Mouse (Mus musculus) adrenal gland, adult 2 months (tissue): ENCODE measurements around the gene Clcn6. TPM values are rescaled to one million over a fixed set of nuclear protein-coding genes. Genes with fewer than 3 reads are reported as not detected.

Experiments
- DNase-seq: peaks from one replicate; pipeline ENCODE4 v3.0.0; 2021
- long read RNA-seq: library from polyadenylated mRNA; stranded (forward); transcript quantifications from one replicate; pipeline ENCODE4 v2.0.0, GENCODE M21; 2021
- polyA plus RNA-seq: library from polyadenylated mRNA; depleted of rRNA; stranded (reverse); fragments of >200 nt; gene quantifications from 2 replicates; pipeline ENCODE4 v1.2.3, GENCODE M21; 2012; rRNA removed
- total RNA-seq, 2 experiments: library from RNA; stranded (reverse); gene quantifications; 2 replicates each; pipeline ENCODE4 v1.2.3; 2021

Gene Clcn6
- 10 to 100 TPM; 10.4 to 12.2 TPM for total RNA-seq
- 6.5 and 8.6 TPM in 2 replicates for polyA plus RNA-seq
- long read RNA-seq, partial matches to known transcripts, result 1 of 6 reads
- long read RNA-seq, other reads (novel, unspliced or antisense), result 3 of 6 reads

DNA sequence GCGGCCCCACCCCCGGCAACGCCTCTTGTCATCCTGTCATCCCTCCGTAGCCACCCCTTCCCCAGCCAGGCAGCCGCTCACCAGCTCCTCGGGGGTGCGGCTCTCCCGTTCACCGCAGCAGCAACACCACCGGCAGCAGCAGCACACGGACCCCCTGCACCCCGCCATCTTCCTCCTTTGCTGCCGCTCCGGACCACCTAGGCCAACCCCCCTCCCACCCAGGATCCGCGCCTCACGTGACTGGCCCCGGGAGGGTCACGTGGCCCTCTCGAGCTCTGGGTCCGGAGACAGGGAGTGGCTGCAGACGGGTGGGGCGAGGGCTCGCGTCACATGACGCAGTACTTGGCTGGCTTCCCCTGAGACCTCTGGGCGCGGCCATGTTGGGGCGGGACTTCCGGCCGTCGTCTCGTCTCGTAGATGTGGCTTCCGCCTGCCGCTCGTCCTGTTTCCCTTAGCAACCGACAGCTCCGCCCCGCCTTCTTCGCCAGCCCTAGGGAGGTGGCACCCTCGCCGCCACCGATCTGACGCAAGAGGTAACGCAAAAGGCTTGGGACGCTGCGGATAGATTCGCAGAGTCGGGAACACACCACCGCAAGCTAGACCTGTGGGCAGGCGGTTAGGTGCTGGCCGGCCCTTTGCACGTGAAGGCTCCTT, at the start of gene Clcn6, which contains the start of gene Mthfr:
Gene Clcn6 (minus strand): TSS at position 222 of the 654 bp plus-strand sequence.
Gene Mthfr (plus strand): TSS at position 478 of the 654 bp plus-strand sequence.
- DNase-seq, result peak; percentile 100

DNA sequence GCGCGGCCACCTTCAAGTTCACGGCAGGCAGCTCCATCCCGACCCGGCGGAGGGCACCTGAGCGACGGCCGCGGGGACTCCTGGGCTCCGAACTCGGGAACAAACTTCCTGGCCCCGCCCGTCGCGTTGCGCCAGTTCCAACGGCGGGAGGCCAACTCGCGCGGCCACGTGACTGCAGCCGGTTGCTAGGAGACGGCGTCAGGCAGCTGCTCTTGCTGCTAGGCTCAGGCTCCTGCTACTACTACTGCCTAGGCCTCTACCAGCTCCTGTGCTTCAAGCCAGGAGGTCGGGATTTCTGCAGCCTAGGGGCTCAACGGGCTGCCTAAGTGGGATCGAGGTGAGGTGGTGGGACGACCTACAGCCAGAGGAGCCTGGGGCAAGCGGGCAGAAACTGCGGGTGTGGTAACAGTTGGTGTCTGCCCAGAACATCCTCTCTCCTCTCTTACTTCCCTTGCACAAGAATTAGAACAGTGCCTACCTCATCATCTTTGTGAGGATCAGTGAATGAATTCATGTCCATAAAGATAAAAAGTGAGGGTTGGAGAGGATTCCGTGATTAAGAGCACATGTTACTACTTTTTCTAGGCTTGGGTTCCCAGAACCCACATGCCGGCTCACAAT, 49.4 kb upstream of the Clcn6 start, which contains the start of gene Agtrap:
Gene Agtrap (minus strand): TSS at position 125 of the 621 bp plus-strand sequence.
- DNase-seq, result peak; percentile 97

DNA sequence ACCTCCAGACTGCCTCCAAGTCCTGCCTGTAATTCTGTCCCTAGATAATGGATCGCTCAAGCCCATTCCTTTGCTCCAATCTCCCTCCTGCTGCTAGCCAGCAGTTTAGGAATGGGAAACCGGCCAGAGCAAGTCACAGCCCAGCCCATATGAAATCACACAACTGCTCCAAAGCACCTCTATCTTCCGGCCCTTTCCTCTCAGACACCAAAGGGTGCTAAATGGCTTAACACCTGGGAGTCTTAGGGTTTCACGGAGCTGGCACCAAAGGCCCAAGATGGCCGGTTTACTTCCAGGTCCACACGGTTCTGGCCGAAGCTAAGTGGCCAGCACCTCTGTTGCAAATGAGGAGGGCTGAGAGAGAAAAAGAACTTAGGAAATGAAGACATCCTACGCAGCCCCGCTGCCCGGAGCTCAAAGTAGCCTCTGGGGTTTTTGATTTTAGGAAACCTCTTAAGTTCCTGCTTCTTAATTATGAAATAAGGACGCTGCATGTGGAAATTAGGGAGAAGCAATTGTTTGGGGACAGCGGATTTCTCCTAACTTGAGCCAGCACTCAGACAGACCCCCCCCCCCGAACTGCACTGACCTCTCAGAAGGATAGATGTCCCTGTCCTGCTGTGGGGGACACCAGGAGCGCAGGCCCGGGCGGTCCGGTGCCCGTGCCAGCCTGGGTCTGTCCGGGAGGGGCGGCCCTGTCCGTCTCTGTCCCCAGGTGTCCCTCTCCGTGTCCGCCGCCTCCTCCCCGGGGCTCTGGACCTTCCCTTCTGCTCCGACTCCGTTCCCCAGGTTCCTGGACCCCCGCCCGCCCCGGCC, 48.7 kb upstream of the Clcn6 start:
- DNase-seq, result peak; percentile 81

DNA sequence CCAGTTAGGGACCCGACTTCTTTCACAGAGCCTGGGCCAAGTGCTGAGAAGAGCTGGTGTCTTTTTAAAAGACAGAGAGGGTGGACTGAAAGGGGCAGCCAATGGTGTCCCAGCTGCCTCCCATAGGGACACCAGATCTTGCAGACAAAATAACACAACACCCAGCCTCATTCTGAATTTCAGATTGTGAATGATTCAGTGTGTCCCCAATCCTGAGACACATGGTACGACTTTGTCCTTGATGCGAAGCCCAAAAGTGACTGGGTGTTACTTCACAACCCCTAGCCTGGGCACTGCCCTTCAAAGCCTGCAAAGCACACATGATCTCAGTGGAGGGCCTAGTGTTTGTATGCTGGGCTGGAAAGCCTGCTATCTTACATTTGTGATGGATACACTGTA, 47.3 kb upstream of the Clcn6 start:
- peak; percentile 84 for DNase-seq

DNA sequence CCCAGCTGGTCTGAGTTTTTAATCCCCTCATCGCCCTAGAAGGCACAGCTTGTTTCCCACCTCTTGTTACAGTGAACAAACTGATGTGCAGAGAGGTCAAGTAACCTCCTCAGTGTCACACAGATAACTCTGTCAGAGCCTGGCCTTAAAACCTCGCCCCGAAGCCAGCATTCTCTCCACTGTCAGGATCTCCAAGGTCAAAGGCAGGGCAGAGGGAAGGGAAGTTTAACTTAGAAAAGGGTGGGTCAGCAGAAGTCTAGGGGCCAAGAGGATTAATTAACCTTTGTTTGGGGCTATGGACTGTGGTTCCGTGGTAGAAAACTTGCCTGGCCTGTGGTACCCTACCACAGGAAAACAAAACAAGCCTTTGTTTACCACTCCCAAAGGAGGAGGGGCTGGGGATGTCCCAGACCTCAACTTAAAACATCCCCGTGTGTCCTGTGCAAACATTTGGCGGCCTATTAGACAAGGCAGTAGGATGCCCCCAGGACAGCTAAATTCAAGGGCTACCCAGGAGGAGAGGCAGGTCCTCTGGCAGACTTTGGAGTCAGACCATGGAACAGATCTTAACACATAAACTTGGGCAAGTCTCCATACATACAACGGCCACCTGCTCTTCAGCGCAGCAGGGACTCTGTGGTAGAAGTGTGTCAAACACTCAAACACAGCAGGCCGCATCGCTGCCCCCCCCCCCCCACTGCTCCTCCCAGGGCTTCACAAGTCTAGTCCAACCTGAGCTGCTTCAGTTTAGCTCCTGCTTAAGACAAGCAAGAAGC, 46.7 kb upstream of the Clcn6 start:
- peak; percentile 66 for DNase-seq

DNA sequence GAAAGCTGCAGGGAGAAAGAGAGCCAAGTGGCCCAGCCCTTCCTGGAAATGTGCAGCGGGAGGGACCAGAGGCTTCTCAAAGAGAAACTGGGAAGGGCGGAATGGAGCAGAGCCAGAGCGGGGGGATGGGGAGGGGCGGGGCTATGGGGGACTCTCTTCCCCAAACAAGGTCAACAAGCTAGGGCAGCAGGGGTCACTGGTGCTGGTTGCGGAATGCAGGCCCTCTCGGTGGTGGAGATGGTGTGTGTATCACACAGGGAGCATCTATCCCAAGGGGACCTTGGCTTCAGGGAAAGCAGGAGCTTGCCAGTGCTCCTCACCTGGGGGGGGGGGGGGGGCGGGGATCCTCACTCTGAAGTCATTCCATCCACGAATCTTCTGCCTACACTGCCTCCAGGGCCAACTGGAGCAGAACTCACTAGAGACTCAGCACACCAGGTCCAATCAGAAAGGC, 45.7 kb upstream of the Clcn6 start:
- peak; percentile 58 for DNase-seq

DNA sequence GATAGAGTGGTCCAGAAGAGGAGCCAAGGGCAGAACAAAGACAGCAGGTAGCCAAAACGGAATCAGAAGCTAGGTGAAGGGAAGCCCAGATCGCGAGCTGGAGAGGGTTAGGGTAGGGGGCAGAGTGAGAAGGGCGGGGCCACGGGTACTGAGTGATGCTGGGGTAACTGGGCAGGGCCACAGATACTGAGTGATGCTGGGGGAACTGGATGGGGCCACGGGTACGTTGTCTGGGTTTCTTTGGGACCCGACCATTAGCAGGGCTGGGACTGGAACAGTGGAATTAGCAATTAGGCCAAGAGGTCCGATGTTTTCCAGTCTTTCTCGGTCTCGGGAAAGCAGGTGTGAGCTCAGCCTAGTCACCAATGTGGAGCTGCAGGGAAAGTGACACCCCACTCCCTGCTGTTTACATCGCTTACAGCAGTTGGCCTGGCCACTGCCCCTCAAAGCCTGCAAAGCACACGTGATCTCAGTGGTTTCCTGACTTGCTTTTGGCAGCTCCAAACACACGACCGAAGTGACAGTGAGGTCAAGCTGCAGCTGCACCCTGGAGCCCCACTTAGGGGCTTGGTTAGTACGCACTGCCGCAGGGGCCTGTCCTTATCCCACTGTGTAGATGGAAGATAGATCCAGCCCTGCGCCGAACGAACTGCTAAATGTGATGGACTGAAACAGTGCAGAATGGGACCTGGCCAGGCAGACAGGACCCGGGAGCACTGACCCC, 44.7 kb upstream of the Clcn6 start:
- peak; percentile 49 for DNase-seq

DNA sequence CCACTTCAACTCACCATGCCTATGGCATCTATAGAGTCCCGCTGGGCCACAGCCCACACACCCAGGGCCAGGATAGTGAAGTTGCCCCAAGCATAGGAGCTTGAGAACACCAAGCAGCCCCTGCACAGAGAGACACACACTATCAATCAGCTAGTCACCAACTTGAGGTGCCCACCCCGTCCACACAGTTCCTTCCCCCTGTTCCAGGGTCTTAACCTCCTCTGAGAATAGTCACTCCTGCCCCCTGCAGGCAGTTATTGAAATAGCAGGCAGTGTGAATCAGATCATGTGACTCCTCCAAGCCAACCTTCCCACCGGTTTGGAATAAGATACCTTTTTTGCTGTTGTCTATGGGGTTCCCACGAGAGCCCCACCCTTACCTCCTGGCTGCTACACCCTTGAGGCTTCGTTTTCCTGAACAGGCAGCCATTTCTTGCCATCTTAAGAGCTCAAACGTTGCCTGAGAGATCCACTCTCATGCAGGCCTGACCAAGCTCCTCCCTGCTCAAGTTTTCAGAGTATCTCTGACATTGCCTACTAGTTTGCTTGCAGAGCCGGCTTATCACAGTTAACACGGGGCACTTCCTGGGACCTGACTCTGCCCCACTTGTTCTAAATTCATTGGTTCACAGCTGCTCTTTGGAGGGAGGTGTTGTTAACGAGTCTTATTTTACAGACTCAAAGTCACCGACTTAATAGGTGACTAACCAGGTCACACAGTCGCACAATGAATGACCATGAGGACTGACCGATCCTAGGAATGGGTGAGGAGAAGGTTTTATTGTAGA, 43.8 kb upstream of the Clcn6 start:
- DNase-seq, result peak; percentile 52

DNA sequence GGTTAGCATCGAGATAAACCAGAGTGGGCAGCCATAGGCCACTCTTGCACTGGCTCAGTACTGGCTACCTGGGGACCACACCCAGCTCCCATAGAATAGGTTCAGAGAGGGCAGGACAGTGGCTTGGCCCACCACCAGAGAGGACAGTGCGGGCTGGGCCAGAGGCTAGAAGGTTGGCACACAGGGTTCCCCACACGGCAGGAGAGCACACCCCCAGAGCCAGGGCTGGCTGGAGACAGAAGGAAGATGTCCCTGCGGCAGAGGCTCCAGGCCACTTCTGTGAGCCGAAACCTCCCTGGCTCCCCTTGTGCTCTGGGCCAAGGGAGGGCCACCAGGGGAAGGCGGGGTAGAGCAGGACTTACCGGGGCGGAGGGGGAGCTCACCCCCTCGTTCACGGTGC, 42.6 kb upstream of the Clcn6 start:
- no peak for DNase-seq

DNA sequence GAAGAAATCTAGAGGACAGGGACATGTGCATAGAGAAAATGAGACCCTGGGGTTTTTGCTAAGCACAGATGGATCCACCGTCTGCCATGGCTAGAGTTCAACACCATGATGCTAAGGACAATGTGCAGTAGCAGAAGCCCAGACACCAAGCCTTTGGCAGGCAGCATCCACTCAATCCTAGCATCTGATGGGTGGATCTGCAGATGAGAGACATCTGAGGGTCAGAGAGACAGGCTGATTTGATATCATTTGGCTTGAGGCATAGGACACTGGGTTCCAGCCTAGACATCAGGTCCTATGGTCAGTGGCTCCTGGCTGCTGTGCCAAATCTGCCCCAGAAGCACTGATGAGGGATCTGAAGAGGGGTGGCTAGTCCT, 42.0 kb upstream of the Clcn6 start:
- no peak for DNase-seq

DNA sequence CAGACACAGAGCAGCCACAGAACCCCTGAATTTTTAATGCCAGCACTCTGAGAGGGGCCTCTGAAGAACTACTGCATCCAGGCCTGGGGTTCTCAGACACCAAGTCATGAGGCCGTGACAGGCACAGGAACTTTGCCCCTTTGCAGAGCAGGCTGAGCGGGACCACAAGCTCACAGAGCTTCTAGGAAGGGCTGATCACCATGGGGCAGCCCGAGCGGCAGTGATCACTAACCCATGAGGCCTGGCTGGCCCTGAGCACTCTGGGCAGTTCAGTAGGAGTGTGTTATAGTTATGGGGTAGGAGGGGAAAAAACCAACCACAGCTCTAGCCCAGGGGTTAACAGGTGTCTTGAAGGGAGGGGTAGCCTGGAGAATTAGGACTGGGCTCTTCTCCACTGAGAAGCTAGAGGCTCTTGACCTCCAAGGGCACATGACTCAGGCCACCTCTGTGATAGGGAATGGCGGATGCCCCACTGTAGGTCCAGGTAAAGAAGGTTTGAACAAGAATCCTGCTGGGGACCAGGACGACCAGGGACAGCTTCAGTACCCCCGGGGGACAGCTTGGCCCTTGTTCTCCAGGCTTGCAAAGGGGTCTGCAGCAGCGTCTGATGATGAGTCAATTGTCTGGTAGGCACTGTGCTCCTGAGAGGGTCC, 41.4 kb upstream of the Clcn6 start:
- no peak for DNase-seq

DNA sequence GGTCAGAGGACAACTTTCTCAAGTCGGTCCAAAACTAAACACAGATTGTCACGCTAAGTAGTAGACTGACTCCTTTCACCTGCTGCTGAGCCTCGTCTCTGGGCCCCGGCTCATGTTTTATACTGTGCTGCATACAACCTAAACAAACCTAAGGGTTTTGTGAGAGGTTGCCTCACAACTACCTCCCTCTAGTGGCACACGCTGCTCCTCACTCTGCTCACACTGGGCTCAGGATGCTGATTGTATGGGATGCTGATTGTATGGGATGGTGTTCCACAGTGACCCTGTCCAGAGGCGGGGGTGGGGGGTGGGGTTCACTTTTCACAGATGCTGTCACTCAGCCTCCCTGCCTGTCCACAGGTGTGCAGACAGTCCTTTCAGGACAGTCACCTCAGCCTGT, 40.6 kb upstream of the Clcn6 start:
- no peak for DNase-seq

DNA sequence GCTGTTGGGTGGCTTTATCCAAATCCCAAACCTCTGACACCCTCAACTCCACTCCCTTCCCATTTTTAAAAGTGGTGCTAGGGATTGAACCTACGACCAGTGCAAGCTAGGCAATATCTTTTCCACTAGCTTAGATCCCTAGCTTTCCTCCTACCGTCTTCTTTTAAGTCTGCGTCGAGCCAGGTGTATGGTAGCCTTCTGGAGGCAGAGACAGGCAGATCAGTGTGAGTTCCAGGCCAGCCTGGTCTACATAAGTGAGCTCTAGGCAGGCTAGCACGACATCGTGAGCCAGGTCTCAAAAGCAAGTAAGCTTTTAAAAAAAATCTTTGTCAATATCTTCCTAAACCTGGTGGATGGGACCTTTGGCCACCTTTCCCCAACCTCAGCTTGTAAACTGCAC, 37.3 kb upstream of the Clcn6 start:
- DNase-seq, result no peak

DNA sequence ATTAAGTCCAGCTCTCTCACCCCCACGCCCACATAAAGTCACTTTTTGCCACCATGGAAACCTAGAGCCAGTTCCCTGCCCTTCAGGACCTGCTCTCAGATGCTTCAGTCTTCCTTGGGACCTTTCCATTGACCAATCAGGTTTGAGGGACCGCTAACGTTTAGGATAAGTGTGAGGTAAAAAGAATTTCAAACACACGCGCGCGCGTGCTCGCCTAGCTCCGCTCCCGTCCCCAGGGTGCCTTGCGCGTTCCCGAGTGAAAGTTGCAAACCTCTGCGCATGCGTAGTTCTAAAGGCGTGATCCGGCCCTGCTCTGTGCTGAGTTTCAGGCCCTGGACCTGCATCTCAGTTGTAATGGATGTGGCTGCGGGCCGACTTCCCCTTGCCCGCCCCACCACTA, 36.6 kb upstream of the Clcn6 start:
- DNase-seq, result peak; percentile 88

DNA sequence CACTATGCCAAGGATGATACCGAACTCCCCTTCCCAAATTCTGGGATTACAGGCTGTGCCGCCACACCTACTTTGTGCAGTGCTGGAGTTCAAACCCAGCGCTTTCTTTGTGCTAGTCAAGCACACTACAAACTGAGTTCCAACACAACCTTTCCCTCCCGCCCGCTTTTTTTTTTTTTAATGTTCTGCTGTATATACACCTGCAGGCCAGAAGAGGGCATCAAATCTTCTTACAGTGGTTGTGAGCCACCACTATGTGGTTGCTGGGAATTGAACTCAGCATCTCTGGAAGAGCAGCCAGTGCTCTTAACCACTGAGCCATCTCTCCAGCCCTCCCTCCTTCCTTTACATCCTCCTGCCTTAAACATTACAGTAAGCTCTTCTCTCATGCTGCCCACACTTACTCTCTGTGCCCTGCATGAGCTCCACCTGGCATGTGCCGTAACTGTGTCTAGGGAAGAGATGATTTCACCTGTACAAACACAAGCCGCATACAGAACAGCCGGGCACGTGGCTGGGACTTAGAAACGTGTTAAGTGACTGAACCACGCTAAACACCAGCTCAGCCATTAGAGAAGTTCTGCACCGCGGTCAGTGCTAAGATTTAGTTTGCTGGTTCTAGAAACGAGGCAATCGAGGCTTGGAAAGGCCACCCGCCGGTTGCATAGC, 36.0 kb upstream of the Clcn6 start:
- no peak for DNase-seq

DNA sequence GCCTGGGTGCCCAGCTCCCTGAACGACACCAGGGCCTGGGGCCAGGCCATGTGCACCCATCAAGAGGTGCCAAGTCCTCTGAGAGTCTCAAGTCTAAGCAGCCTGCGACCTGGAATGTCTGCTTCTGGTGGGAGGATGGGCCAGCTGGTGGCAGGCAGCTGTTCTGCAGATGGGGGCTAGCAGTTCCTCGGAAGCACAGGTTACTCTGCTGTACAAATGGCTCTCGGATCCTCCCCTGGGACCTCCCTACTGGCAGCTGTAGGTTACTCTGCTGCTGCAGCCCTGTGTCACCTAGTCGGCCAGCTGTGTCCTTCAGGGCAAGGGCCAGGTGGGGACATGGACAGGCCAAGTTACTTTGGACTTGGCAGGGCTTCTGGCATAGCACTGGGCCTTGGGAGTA, 32.9 kb upstream of the Clcn6 start:
- DNase-seq, result no peak

DNA sequence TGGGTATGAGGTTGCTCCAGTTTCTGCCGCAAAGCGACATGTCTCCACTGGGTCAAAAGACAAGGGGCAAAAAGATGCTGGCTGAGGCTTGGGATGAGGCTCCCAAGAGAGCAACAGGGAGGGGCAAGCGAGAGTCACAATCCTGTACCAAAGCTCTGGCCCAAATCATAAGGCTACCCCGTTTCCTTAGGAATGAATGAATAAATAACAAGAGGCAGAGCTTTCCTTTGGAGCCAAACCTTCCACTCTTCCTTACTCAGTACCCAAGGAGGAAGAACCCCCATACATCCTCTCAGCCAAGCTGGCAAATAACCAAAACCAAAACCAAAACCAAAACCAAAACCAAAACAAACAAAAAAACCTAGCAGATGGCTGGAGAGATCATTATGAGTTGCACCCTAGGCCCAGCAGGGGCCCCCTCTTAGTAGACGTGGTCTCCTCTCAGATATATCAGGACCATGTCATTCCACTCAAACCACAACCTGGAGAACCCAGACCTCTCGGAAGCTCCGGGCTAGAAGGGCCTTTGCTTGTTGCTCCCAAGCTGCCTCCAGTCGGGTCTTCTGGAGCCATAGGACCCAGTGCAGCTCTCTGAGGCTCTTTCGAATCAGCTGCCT, 31.1 kb upstream of the Clcn6 start:
- no peak for DNase-seq

DNA sequence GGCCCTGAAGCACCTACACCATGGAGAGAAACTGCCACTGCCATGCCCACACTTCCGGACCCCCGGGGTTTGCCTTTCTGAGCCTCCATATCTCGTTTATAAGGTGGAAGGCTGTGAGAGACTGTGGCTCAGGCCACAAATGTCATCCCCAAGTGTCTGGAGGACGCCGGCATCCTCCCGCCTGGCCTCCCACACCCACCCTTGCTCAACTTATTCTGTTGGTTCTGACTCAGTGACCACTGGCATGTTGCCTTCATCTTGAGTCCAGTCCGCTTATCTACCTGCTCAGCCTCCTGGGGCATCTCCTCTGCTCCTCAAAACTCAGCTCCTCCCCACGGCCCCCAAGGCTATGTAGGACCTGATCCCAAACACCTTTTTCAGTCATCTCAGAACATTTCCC, 28.7 kb upstream of the Clcn6 start:
- DNase-seq, result no peak

DNA sequence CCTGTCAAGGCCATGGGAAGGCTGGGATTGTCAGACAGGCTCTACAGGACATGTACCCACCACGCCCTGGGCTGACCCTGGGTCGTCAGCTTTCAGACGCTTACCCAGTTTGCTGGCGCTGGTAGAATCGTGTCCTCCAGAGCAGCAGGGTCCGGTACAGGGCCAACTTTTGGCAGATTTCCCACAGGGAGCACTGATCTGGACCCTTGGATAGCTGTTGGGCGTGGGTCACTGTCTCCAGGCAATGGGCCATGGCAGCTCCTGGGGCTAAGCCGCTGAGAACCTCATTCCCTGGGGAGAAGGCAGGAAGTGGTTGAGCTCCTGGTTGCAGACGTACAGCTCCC, 27.8 kb upstream of the Clcn6 start:
- peak; percentile 66 for DNase-seq
